Mouse (Mus musculus) ovary, postnatal 10 days (tissue): ENCODE results near the gene Vtn.
"Not testable (repeated sequence)": the region's sequence is repeated elsewhere in the genome, so short reads cannot be mapped to it uniquely, and the experiment has no call there.

Experiments used
- DNase-seq: peaks from one replicate; pipeline ENCODE4 v3.0.0; 2022; ENCODE audit warnings: low spot score

Gene Vtn

GRCm38 (mm10) chr11:78497544-78498522, 1.1 kb upstream of the Vtn start, which contains the start of gene Sarm1:
TSS of gene Sarm1 (minus strand) at chr11:78497754.
- peak; percentile 49 for DNase-seq

- DNase-seq = no peak
Observed at GRCm38 (mm10) chr11:78499543-78499942, 652 bp downstream of the Vtn start.

- no peak for DNase-seq
Observed at GRCm38 (mm10) chr11:78500623-78501202, 1.8 kb downstream of the Vtn start.

GRCm38 (mm10) chr11:78501529-78501928, 2.6 kb downstream of the Vtn start:
- no peak for DNase-seq

GRCm38 (mm10) chr11:78502909-78503650, 4.2 kb downstream of the Vtn start, which contains the start of gene Sebox:
TSS of gene Sebox (plus strand) at chr11:78503447.
- no peak for DNase-seq

GRCm38 (mm10) chr11:78505430-78505829, 6.5 kb downstream of the Vtn start:
- DNase-seq = no peak

GRCm38 (mm10) chr11:78509148-78509547, 10.3 kb downstream of the Vtn start:
- no peak for DNase-seq

GRCm38 (mm10) chr11:78512025-78512957, 13.4 kb downstream of the Vtn start, which contains the start of the genes Tmem199 and Poldip2:
TSS of gene Tmem199 (minus strand) at chr11:78512172.
TSS of gene Poldip2 (plus strand) at chr11:78512193.
- DNase-seq = peak; percentile 62

GRCm38 (mm10) chr11:78513106-78513790, 14.4 kb downstream of the Vtn start:
- no peak for DNase-seq

- no peak for DNase-seq
Observed at GRCm38 (mm10) chr11:78515549-78516325, 16.8 kb downstream of the Vtn start.

- no peak for DNase-seq
Observed at GRCm38 (mm10) chr11:78518931-78519330, 20.0 kb downstream of the Vtn start.

GRCm38 (mm10) chr11:78521880-78522279, 23.0 kb downstream of the Vtn start:
- no peak for DNase-seq

- no peak for DNase-seq
Observed at GRCm38 (mm10) chr11:78522481-78522997, 23.6 kb downstream of the Vtn start.

- no peak for DNase-seq
Observed at GRCm38 (mm10) chr11:78523241-78523955, 24.5 kb downstream of the Vtn start.

GRCm38 (mm10) chr11:78524838-78525237, 25.9 kb downstream of the Vtn start:
- no peak for DNase-seq

GRCm38 (mm10) chr11:78528714-78529113, 29.8 kb downstream of the Vtn start:
- no peak for DNase-seq

- DNase-seq = no peak
Observed at GRCm38 (mm10) chr11:78530001-78530400, 31.1 kb downstream of the Vtn start.

GRCm38 (mm10) chr11:78531046-78531445, 32.2 kb downstream of the Vtn start:
- DNase-seq = no peak

GRCm38 (mm10) chr11:78531515-78531914, 32.6 kb downstream of the Vtn start:
- not testable (repeated sequence) for DNase-seq
